Mouse (Mus musculus) left cerebral cortex, postnatal 25 days (tissue): ENCODE measurements around the gene Afdn. TPM values are rescaled to one million over a fixed set of nuclear protein-coding genes. Genes with fewer than 3 reads are reported as not detected.
"Not testable (repeated sequence)": the region's sequence is repeated elsewhere in the genome, so short reads cannot be mapped to it uniquely, and the experiment has no call there.

Experiments used
- DNase-seq, 2 experiments: peaks; one replicate each; pipeline ENCODE4 v3.0.0; 2022; ENCODE audit warnings: low spot score in 2 of 2, mixed read lengths in 1 of 2
- intact Hi-C: fragments of 180-260 bp; cut with DNase I; formaldehyde crosslinking; loops from one replicate; pipeline ENCODE4 v1.15.1; 2025
- total RNA-seq, 2 experiments: library from RNA; stranded (reverse); gene quantifications; 2 replicates each; pipeline ENCODE4 v1.2.3; 2021

The Afdn gene
- total RNA-seq, 2 experiments from 2014 or later = 117 TPM

- intact Hi-C loops = no loop called here
- DNase-seq = no peak
Measured at GRCm38 (mm10) chr17:13920771-13921170, 160.4 kb downstream of the Afdn start.

- intact Hi-C loops = no loop called here
- no peak for DNase-seq
Measured at GRCm38 (mm10) chr17:13923418-13923817, 163.1 kb downstream of the Afdn start.

- intact Hi-C loops = no loop called here
Measured at GRCm38 (mm10) chr17:13924588-13924987, 164.2 kb downstream of the Afdn start.

GRCm38 (mm10) chr17:13925931-13926330 lies 165.6 kb downstream of the Afdn start:
- intact Hi-C loops = no loop called here
- DNase-seq = no peak

More at GRCm38 (mm10) chr17:13924588-13924987, 164.2 kb downstream of the Afdn start:
- DNase-seq = peak in 1 of 2 experiments; percentile 23

GRCm38 (mm10) chr17:13930421-13930820 lies 170.1 kb downstream of the Afdn start:
- no peak for DNase-seq
- intact Hi-C loops = no loop called here

GRCm38 (mm10) chr17:13935364-13935763 lies 175.0 kb downstream of the Afdn start:
- intact Hi-C loops, DNase-seq: not testable (repeated sequence)

GRCm38 (mm10) chr17:13937787-13938186 lies 177.4 kb downstream of the Afdn start:
- intact Hi-C loops = no loop called here

GRCm38 (mm10) chr17:13938652-13939051 lies 178.3 kb downstream of the Afdn start:
- intact Hi-C loops = no loop called here

More at GRCm38 (mm10) chr17:13937787-13938186, 177.4 kb downstream of the Afdn start:
- DNase-seq = no peak

GRCm38 (mm10) chr17:13939231-13939630 lies 178.9 kb downstream of the Afdn start:
- intact Hi-C loops, DNase-seq: not testable (repeated sequence)

More at GRCm38 (mm10) chr17:13938652-13939051, 178.3 kb downstream of the Afdn start:
- no peak for DNase-seq

- DNase-seq = no peak
- intact Hi-C loops = loop anchor here (5.0 kb wide), 1 partner anchor 88 kb away; no protein-coding TSS in a partner anchor
Measured at GRCm38 (mm10) chr17:13940487-13940886, 180.1 kb downstream of the Afdn start.

- intact Hi-C loops, DNase-seq: not testable (repeated sequence)
Measured at GRCm38 (mm10) chr17:13948073-13948472, 187.7 kb downstream of the Afdn start, which contains the start of gene Gm7168. Gene Gm7168, plus strand, starts transcription at chr17:13948373.

- DNase-seq = peak in 1 of 2 experiments; percentile 41
- intact Hi-C loops = not testable (repeated sequence)
Measured at GRCm38 (mm10) chr17:13951570-13951969, 191.2 kb downstream of the Afdn start.

Other genes with a start within 250 kb of the Afdn start
- 10 to 100 TPM; 22.8 to 23.2 TPM for gene Tcte2, start 1.3 kb downstream of the Afdn start, total RNA-seq
- not detected for gene Gm7168, start 187.8 kb downstream of the Afdn start, total RNA-seq
- gene Gm7356, start 243.2 kb downstream of the Afdn start, total RNA-seq = not detected